Mouse (Mus musculus): Measurements from ENCODE around the gene Lmntd2. TPM values are rescaled to one million over a fixed set of nuclear protein-coding genes. Genes with fewer than 3 reads are reported as not detected.
"Not testable (repeated sequence)": the region's sequence is repeated elsewhere in the genome, so short reads cannot be mapped to it uniquely, and the experiment has no call there.

Lmntd2 gene
- polyA plus RNA-seq (2014; fragmentation: Nextera tagmentation; extraction: Ambion mirVana), result 3.3 TPM in 2 replicates

GRCm38 (mm10) chr7:141213605-141214235 lies at the start of gene Lmntd2:
Gene Lmntd2 (minus strand): TSS chr7:141214080.
- Histone ChIP-seq H3K27ac (ENCODE audit: low read depth, low read length) (peak within 1 kb of the TSS; percentile 96), H3K27me3 (ENCODE audit: control insufficient read depth, insufficient read depth, low read length) (no peaks in the 10 kb centered on the region), H3K9ac (ENCODE audit: low read length) (peak within 1 kb of the TSS; percentile 78), H3K4me2 (ENCODE audit: low read depth, low read length, severe bottlenecking) (peak within 1 kb of the TSS; percentile 73), H3K9me3 (ENCODE audit: control insufficient read depth, low read length) (no peaks in the 10 kb centered on the region), H3K36me3 (ENCODE audit: control insufficient read depth, insufficient read depth, low read length) (no peaks in the 10 kb centered on the region), H3K4me3 (ENCODE audit: low read depth, low read length) (peak within 1 kb of the TSS; percentile 63), H3K4me1 (replicated peaks; ENCODE audit: control insufficient read depth, insufficient read depth, low read length) (peaks cover 17% of the 10 kb centered on the region)
- WGBS, result 93% methylated on average over 11 of the region's 11 CpGs
- DNase-seq (ENCODE audit: low spot score) (peak; percentile 40), ATAC-seq (replicated peaks; ENCODE audit: low FRiP score) (no peak)

- H3K9me3 ChIP-seq (ENCODE audit: control insufficient read depth, low read length), result no peaks in the 10 kb centered on the region
- no peaks in the 10 kb centered on the region for H3K27me3 ChIP-seq (ENCODE audit: control insufficient read depth, insufficient read depth, low read length)
- ATAC-seq (replicated peaks; ENCODE audit: low FRiP score), result no peak
- no peak overlapping the region for H3K4me3 ChIP-seq (ENCODE audit: low read depth, low read length)
- peaks cover 10% of the 10 kb centered on the region; the same call in 1 of the 2 replicates for H3K36me3 ChIP-seq (ENCODE audit: control insufficient read depth, insufficient read depth, low read length)
- no peak for DNase-seq (ENCODE audit: low spot score)
- no peak overlapping the region for H3K27ac ChIP-seq (ENCODE audit: low read depth, low read length)
- WGBS, result 93% methylated on average over 13 of the region's 13 CpGs
- no peak overlapping the region for H3K4me2 ChIP-seq (ENCODE audit: low read depth, low read length, severe bottlenecking)
- peaks cover 5% of the 10 kb centered on the region; the same call in 1 of the 2 replicates for H3K4me1 ChIP-seq (replicated peaks; ENCODE audit: control insufficient read depth, insufficient read depth, low read length)
- H3K9ac ChIP-seq (ENCODE audit: low read length), result no peak overlapping the region
Measured at GRCm38 (mm10) chr7:141263640-141264039, 49.8 kb upstream of the Lmntd2 start.

- no peaks in the 10 kb centered on the region for H3K27me3 ChIP-seq (ENCODE audit: control insufficient read depth, insufficient read depth, low read length)
- no peak for DNase-seq (ENCODE audit: low spot score)
- H3K9ac ChIP-seq (ENCODE audit: low read length), result no peak overlapping the region
- no peak overlapping the region for H3K4me2 ChIP-seq (ENCODE audit: low read depth, low read length, severe bottlenecking)
- H3K27ac ChIP-seq (ENCODE audit: low read depth, low read length), result no peak overlapping the region
- peaks cover 18% of the 10 kb centered on the region; the same call in 1 of the 2 replicates for H3K36me3 ChIP-seq (ENCODE audit: control insufficient read depth, insufficient read depth, low read length)
- H3K4me1 ChIP-seq (replicated peaks; ENCODE audit: control insufficient read depth, insufficient read depth, low read length), result peaks cover 5% of the 10 kb centered on the region; the same call in 1 of the 2 replicates
- H3K4me3 ChIP-seq (ENCODE audit: low read depth, low read length), result no peak overlapping the region
- no peaks in the 10 kb centered on the region for H3K9me3 ChIP-seq (ENCODE audit: control insufficient read depth, low read length)
- 89% methylated on average over 3 of the region's 3 CpGs for WGBS
- ATAC-seq (replicated peaks; ENCODE audit: low FRiP score), result no peak
Measured at GRCm38 (mm10) chr7:141261480-141261879, 47.6 kb upstream of the Lmntd2 start.

GRCm38 (mm10) chr7:141256159-141256558 lies 42.3 kb upstream of the Lmntd2 start:
- ATAC-seq (replicated peaks; ENCODE audit: low FRiP score) (no peak), DNase-seq (ENCODE audit: low spot score) (no peak)
- Histone ChIP-seq H3K9ac (ENCODE audit: low read length) (no peak overlapping the region), H3K27ac (ENCODE audit: low read depth, low read length) (no peak overlapping the region), H3K4me3 (ENCODE audit: low read depth, low read length) (no peak overlapping the region), H3K27me3 (ENCODE audit: control insufficient read depth, insufficient read depth, low read length) (no peaks in the 10 kb centered on the region), H3K4me2 (ENCODE audit: low read depth, low read length, severe bottlenecking) (no peak overlapping the region), H3K36me3 (ENCODE audit: control insufficient read depth, insufficient read depth, low read length) (peaks cover 17% of the 10 kb centered on the region; the same call in 1 of the 2 replicates), H3K9me3 (ENCODE audit: control insufficient read depth, low read length) (no peaks in the 10 kb centered on the region), H3K4me1 (replicated peaks; ENCODE audit: control insufficient read depth, insufficient read depth, low read length) (no peaks in the 10 kb centered on the region)
- 93% methylated on average over 10 of the region's 10 CpGs for WGBS

- not testable (repeated sequence) for H3K4me1 ChIP-seq (replicated peaks; ENCODE audit: control insufficient read depth, insufficient read depth, low read length); H3K9ac ChIP-seq (ENCODE audit: low read length); H3K27me3 ChIP-seq (ENCODE audit: control insufficient read depth, insufficient read depth, low read length); DNase-seq (ENCODE audit: low spot score); H3K4me3 ChIP-seq (ENCODE audit: low read depth, low read length); H3K27ac ChIP-seq (ENCODE audit: low read depth, low read length); ATAC-seq (replicated peaks; ENCODE audit: low FRiP score); H3K4me2 ChIP-seq (ENCODE audit: low read depth, low read length, severe bottlenecking); H3K9me3 ChIP-seq (ENCODE audit: control insufficient read depth, low read length)
- H3K36me3 ChIP-seq (ENCODE audit: control insufficient read depth, insufficient read depth, low read length), result peaks cover 21% of the 10 kb centered on the region
- 91% methylated on average over 4 of the region's 4 CpGs for WGBS
Measured at GRCm38 (mm10) chr7:141250486-141250885, 36.6 kb upstream of the Lmntd2 start.

- Histone ChIP-seq H3K27ac (ENCODE audit: low read depth, low read length) (no peak overlapping the region), H3K4me3 (ENCODE audit: low read depth, low read length) (no peak overlapping the region), H3K36me3 (ENCODE audit: control insufficient read depth, insufficient read depth, low read length) (peaks cover 8% of the 10 kb centered on the region; the same call in 1 of the 2 replicates), H3K4me2 (ENCODE audit: low read depth, low read length, severe bottlenecking) (no peak overlapping the region), H3K27me3 (ENCODE audit: control insufficient read depth, insufficient read depth, low read length) (no peaks in the 10 kb centered on the region), H3K9me3 (ENCODE audit: control insufficient read depth, low read length) (no peaks in the 10 kb centered on the region), H3K9ac (ENCODE audit: low read length) (no peak overlapping the region), H3K4me1 (replicated peaks; ENCODE audit: control insufficient read depth, insufficient read depth, low read length) (peaks cover 7% of the 10 kb centered on the region)
- ATAC-seq (replicated peaks; ENCODE audit: low FRiP score) (no peak), DNase-seq (ENCODE audit: low spot score) (no peak)
- 91% methylated on average over 8 of the region's 10 CpGs for WGBS
Measured at GRCm38 (mm10) chr7:141231551-141231950, 17.7 kb upstream of the Lmntd2 start.

GRCm38 (mm10) chr7:141231111-141231510 lies 17.2 kb upstream of the Lmntd2 start:
- peaks cover 8% of the 10 kb centered on the region; the same call in 1 of the 2 replicates for H3K36me3 ChIP-seq (ENCODE audit: control insufficient read depth, insufficient read depth, low read length)
- H3K9ac ChIP-seq (ENCODE audit: low read length), result no peak overlapping the region
- ATAC-seq (replicated peaks; ENCODE audit: low FRiP score), result no peak
- peaks cover 7% of the 10 kb centered on the region for H3K4me1 ChIP-seq (replicated peaks; ENCODE audit: control insufficient read depth, insufficient read depth, low read length)
- WGBS, result 96% methylated on average over 3 of the region's 3 CpGs
- no peaks in the 10 kb centered on the region for H3K27me3 ChIP-seq (ENCODE audit: control insufficient read depth, insufficient read depth, low read length)
- no peak overlapping the region for H3K4me3 ChIP-seq (ENCODE audit: low read depth, low read length)
- no peak overlapping the region for H3K27ac ChIP-seq (ENCODE audit: low read depth, low read length)
- no peak overlapping the region for H3K4me2 ChIP-seq (ENCODE audit: low read depth, low read length, severe bottlenecking)
- H3K9me3 ChIP-seq (ENCODE audit: control insufficient read depth, low read length), result no peaks in the 10 kb centered on the region
- no peak for DNase-seq (ENCODE audit: low spot score)

- ATAC-seq (replicated peaks; ENCODE audit: low FRiP score) (no peak), DNase-seq (ENCODE audit: low spot score) (no peak)
- Histone ChIP-seq H3K4me1 (replicated peaks; ENCODE audit: control insufficient read depth, insufficient read depth, low read length) (peaks cover 7% of the 10 kb centered on the region), H3K36me3 (ENCODE audit: control insufficient read depth, insufficient read depth, low read length) (peaks cover 8% of the 10 kb centered on the region; the same call in 1 of the 2 replicates), H3K27ac (ENCODE audit: low read depth, low read length) (no peak overlapping the region), H3K27me3 (ENCODE audit: control insufficient read depth, insufficient read depth, low read length) (no peaks in the 10 kb centered on the region), H3K9ac (ENCODE audit: low read length) (no peak overlapping the region), H3K9me3 (ENCODE audit: control insufficient read depth, low read length) (no peaks in the 10 kb centered on the region), H3K4me3 (ENCODE audit: low read depth, low read length) (no peak overlapping the region), H3K4me2 (ENCODE audit: low read depth, low read length, severe bottlenecking) (no peak overlapping the region)
- 91% methylated on average over 4 of the region's 4 CpGs for WGBS
Measured at GRCm38 (mm10) chr7:141230570-141230969, 16.7 kb upstream of the Lmntd2 start.

GRCm38 (mm10) chr7:141229702-141230101 lies 15.8 kb upstream of the Lmntd2 start:
- no peaks in the 10 kb centered on the region for H3K27me3 ChIP-seq (ENCODE audit: control insufficient read depth, insufficient read depth, low read length)
- H3K27ac ChIP-seq (ENCODE audit: low read depth, low read length), result no peak overlapping the region
- peaks cover 8% of the 10 kb centered on the region; the same call in 1 of the 2 replicates for H3K36me3 ChIP-seq (ENCODE audit: control insufficient read depth, insufficient read depth, low read length)
- ATAC-seq (replicated peaks; ENCODE audit: low FRiP score), result no peak
- peaks cover 7% of the 10 kb centered on the region for H3K4me1 ChIP-seq (replicated peaks; ENCODE audit: control insufficient read depth, insufficient read depth, low read length)
- no peaks in the 10 kb centered on the region for H3K9me3 ChIP-seq (ENCODE audit: control insufficient read depth, low read length)
- H3K4me2 ChIP-seq (ENCODE audit: low read depth, low read length, severe bottlenecking), result peak overlapping the region; percentile 98
- peak overlapping the region; percentile 99 for H3K4me3 ChIP-seq (ENCODE audit: low read depth, low read length)
- WGBS, result 63% methylated on average over 6 of the region's 6 CpGs
- peak overlapping the region; percentile 97 for H3K9ac ChIP-seq (ENCODE audit: low read length)
- DNase-seq (ENCODE audit: low spot score), result no peak
